8 mouse cellular contexts compared by ENCODE assay signal in genomic region chr7:89338350-89339141, GRCm38 (mm10).
DNase-seq lines count a peak whose midpoint lies in the region; ATAC-seq and TF ChIP-seq lines count a peak whose summit lies in the region.

No protein-coding gene starts in this region.

- H3K9ac ChIP-seq in MEL (ENCODE audit: control insufficient read depth, low read depth, low read length, poor library complexity, severe bottlenecking) = peak overlapping the region; percentile 89
- peak overlapping the region; percentile 71 for H3K9ac ChIP-seq in lung, postnatal 0 days (replicated peaks; ENCODE audit: low read depth)

- peaks cover 0 to 27% of the 10 kb centered on the region in 2 experiments; a peak in 2 of 4 replicates for H3K36me3 ChIP-seq in MEL (ENCODE audit: control insufficient read depth in 1 of 2, insufficient read depth in 2 of 2, low read length in 2 of 2)
- no peaks in the 10 kb centered on the region for H3K36me3 ChIP-seq in hindbrain, embryonic 10.5 days
- no peaks in the 10 kb centered on the region for H3K36me3 ChIP-seq in lung, postnatal 0 days (ENCODE audit: insufficient read depth, low read length)

- TF ChIP-seq EP300 in MEL (IDR thresholded peaks at IDR 0.05; ENCODE audit: low read depth in 1 of 2, low read length in 2 of 2) = no peak
- TF ChIP-seq EP300 in lung, postnatal 0 days (IDR thresholded peaks at IDR 0.05) = no peak

- WGBS in cerebellum, adult 2 months = under 1% methylated on average over 57 of the region's 57 CpGs
- WGBS in hindbrain, embryonic 10.5 days = under 1% methylated on average over 57 of the region's 57 CpGs
- under 1% methylated on average over 50 of the region's 57 CpGs for WGBS in lung, postnatal 0 days

- ATAC-seq in lung, postnatal 0 days = peak; percentile 97

- H3K9me3 ChIP-seq in MEL (replicated peaks; ENCODE audit: insufficient read depth, low read length) = no peaks in the 10 kb centered on the region
- no peaks in the 10 kb centered on the region for H3K9me3 ChIP-seq in hindbrain, embryonic 10.5 days
- no peaks in the 10 kb centered on the region for H3K9me3 ChIP-seq in lung, postnatal 0 days (ENCODE audit: low read length)

- no peak for TF ChIP-seq CTCF in MEL (IDR thresholded peaks at IDR 0.05 in 2 of 3, conservative IDR thresholded peaks at IDR 0.05 in 1 of 3; ENCODE audit: control insufficient read depth in 1 of 3, insufficient read depth in 1 of 3, low read depth in 2 of 3, low read length in 3 of 3, poor library complexity in 1 of 3, severe bottlenecking in 1 of 3)
- no peak for TF ChIP-seq CTCF in cerebellum, adult 2 months (IDR thresholded peaks at IDR 0.05; ENCODE audit: borderline replicate concordance, insufficient read depth, low read depth, low read length)
- no peak for TF ChIP-seq CTCF in lung, postnatal 0 days (IDR thresholded peaks at IDR 0.05)

- H3K4me3 ChIP-seq in MEL (ENCODE audit: control insufficient read depth in 1 of 2, insufficient read depth in 1 of 2, low read depth in 2 of 2, low read length in 2 of 2) = peak overlapping the region; percentile 75 to 97
- peak overlapping the region; percentile 74 for H3K4me3 ChIP-seq in cerebellum, adult 2 months (replicated peaks; ENCODE audit: insufficient read depth, low read depth, low read length)
- H3K4me3 ChIP-seq in hindbrain, embryonic 10.5 days = peak overlapping the region; percentile 94
- peak overlapping the region; percentile 77 for H3K4me3 ChIP-seq in lung, postnatal 0 days (ENCODE audit: low read depth, low read length)

- TF ChIP-seq RAD21 in MEL (IDR thresholded peaks at IDR 0.05; ENCODE audit: low read depth, low read length) = no peak

- peak; percentile 57 to 71; a peak in 3 of 4 replicates for TF ChIP-seq POLR2A in MEL (IDR thresholded peaks at IDR 0.05; ENCODE audit: control insufficient read depth in 1 of 2, insufficient read depth in 1 of 2, low read depth in 1 of 2, low read length in 2 of 2, poor library complexity in 1 of 2)
- peak; percentile 95; the same call in 1 of the 2 replicates for TF ChIP-seq POLR2A in cerebellum, adult 2 months (IDR thresholded peaks at IDR 0.05; ENCODE audit: borderline replicate concordance, insufficient read depth, low read length)

- H3K79me2 ChIP-seq in MEL (ENCODE audit: control insufficient read depth, insufficient read depth, low read length, poor library complexity) = peaks cover 14% of the 10 kb centered on the region

- no peaks in the 10 kb centered on the region for H3K27me3 ChIP-seq in MEL (ENCODE audit: control insufficient read depth in 1 of 2, insufficient read depth in 2 of 2, low read length in 2 of 2)
- H3K27me3 ChIP-seq in cerebellum, adult 2 months (ENCODE audit: control insufficient read depth, insufficient read depth, low read length) = no peaks in the 10 kb centered on the region
- no peaks in the 10 kb centered on the region for H3K27me3 ChIP-seq in hindbrain, embryonic 10.5 days (ENCODE audit: insufficient read depth, poor library complexity, severe bottlenecking)
- no peaks in the 10 kb centered on the region for H3K27me3 ChIP-seq in lung, postnatal 0 days (replicated peaks; ENCODE audit: insufficient read depth, low read length)

- H3K27ac ChIP-seq in MEL (ENCODE audit: control insufficient read depth, low read depth, low read length) = 0 out of 2 replicates have a peak overlapping the region, but pooled peaks have one; percentile 32
- H3K27ac ChIP-seq in cerebellum, adult 2 months (ENCODE audit: insufficient read depth, low read length) = peak overlapping the region; percentile 89
- peak overlapping the region; percentile 96 for H3K27ac ChIP-seq in hindbrain, embryonic 10.5 days
- peak overlapping the region; percentile 64 for H3K27ac ChIP-seq in lung, postnatal 0 days (ENCODE audit: low read length)

- DNase-seq in MEL (ENCODE audit: low read depth, low spot score) = peak; percentile 91
- peak; percentile 95 to 96 for DNase-seq in cerebellum, adult 2 months
- peak; percentile 82 for DNase-seq in forelimb bud, embryonic 11.5 days (ENCODE audit: low read depth, low spot score)
- peak; percentile 89 for DNase-seq in hindbrain, embryonic 10.5 days (ENCODE audit: low spot score)
- peak; percentile 92 for DNase-seq in layer of hippocampus, adult 9-11 months
- DNase-seq in lung, postnatal 0 days (ENCODE audit: low spot score) = peak; percentile 91
- DNase-seq in ovary, postnatal 14 days (ENCODE audit: low spot score) = peak; percentile 83
- peak; percentile 95 for DNase-seq in thymus, postnatal 14 days

- H3K4me2 ChIP-seq in lung, postnatal 0 days (replicated peaks; ENCODE audit: low read depth, low read length) = peak overlapping the region; percentile 90

- peaks cover 12 to 13% of the 10 kb centered on the region in 2 experiments for H3K4me1 ChIP-seq in MEL (ENCODE audit: control insufficient read depth in 1 of 2, insufficient read depth in 2 of 2, low read length in 2 of 2)
- no peaks in the 10 kb centered on the region for H3K4me1 ChIP-seq in cerebellum, adult 2 months (ENCODE audit: control insufficient read depth, insufficient read depth, low read length)
- H3K4me1 ChIP-seq in hindbrain, embryonic 10.5 days (replicated peaks) = peaks cover 25% of the 10 kb centered on the region
- H3K4me1 ChIP-seq in lung, postnatal 0 days (ENCODE audit: insufficient read depth, low read depth, low read length) = peaks cover 7% of the 10 kb centered on the region; the same call in 1 of the 2 replicates

TF ChIP-seq in MEL, 35 proteins besides CTCF, POLR2A, EP300 and RAD21:
- TF ChIP-seq ZC3H11A (IDR thresholded peaks at IDR 0.05; ENCODE audit: low read depth, low read length) = no peak
- peak; percentile 54; the same call in 1 of the 2 replicates for TF ChIP-seq HCFC1 (IDR thresholded peaks at IDR 0.05; ENCODE audit: low read depth, low read length)
- TF ChIP-seq MYB (IDR thresholded peaks at IDR 0.05; ENCODE audit: low read depth, low read length) = no peak
- peak; percentile 43; the same call in 1 of the 2 replicates for TF ChIP-seq MAX (IDR thresholded peaks at IDR 0.05; ENCODE audit: low read length)
- TF ChIP-seq TCF12 (IDR thresholded peaks at IDR 0.05; ENCODE audit: low read depth, low read length) = peak; percentile 61; the same call in 1 of the 2 replicates
- no peak for TF ChIP-seq MAFK (IDR thresholded peaks at IDR 0.05; ENCODE audit: borderline replicate concordance, low read depth, low read length)
- TF ChIP-seq MEF2A (IDR thresholded peaks at IDR 0.05; ENCODE audit: extremely low read depth, insufficient replicate concordance, low read depth, low read length, poor library complexity, severe bottlenecking) = no peak
- TF ChIP-seq USF2 (IDR thresholded peaks at IDR 0.05; ENCODE audit: borderline replicate concordance in 1 of 2, insufficient read depth in 1 of 2, low read depth in 1 of 2, low read length in 2 of 2) = no peak
- peak; percentile 68; the same call in 1 of the 2 replicates for TF ChIP-seq NELFE (IDR thresholded peaks at IDR 0.05; ENCODE audit: low read depth, low read length)
- no peak; the same call in 1 of the 2 replicates for TF ChIP-seq KAT2A (conservative IDR thresholded peaks at IDR 0.05; ENCODE audit: low read depth, low read length)
- no peak for TF ChIP-seq GABPA (IDR thresholded peaks at IDR 0.05; ENCODE audit: low read depth, low read length)
- TF ChIP-seq BHLHE40 (IDR thresholded peaks at IDR 0.05; ENCODE audit: borderline replicate concordance, low read depth, low read length) = no peak
- TF ChIP-seq CHD1 (IDR thresholded peaks at IDR 0.05; ENCODE audit: low read depth, low read length) = no peak
- TF ChIP-seq MXI1 (IDR thresholded peaks at IDR 0.05; ENCODE audit: low read depth, low read length) = peak; percentile 70
- TF ChIP-seq UBTF (IDR thresholded peaks at IDR 0.05; ENCODE audit: borderline replicate concordance, insufficient read depth, low read depth, low read length) = no peak
- no peak for TF ChIP-seq ELF1 (IDR thresholded peaks at IDR 0.05; ENCODE audit: low read depth, low read length)
- TF ChIP-seq ZKSCAN1 (IDR thresholded peaks at IDR 0.05; ENCODE audit: low read depth, low read length) = no peak
- TF ChIP-seq TBP (IDR thresholded peaks at IDR 0.05; ENCODE audit: low read depth, low read length) = no peak
- peak; percentile 77 for TF ChIP-seq NRF1 (IDR thresholded peaks at IDR 0.05; ENCODE audit: insufficient read depth, low read depth, low read length, poor library complexity, severe bottlenecking)
- TF ChIP-seq USF1 (IDR thresholded peaks at IDR 0.05; ENCODE audit: low read depth, low read length) = no peak; the same call in 1 of the 2 replicates

Comparison
In these comparisons a context has a peak if more than half of its experiments do, and no peak if none do; other contexts are left out.
1. Peak in every context shown above with its lines: DNase-seq, ATAC-seq, H3K4me3 ChIP-seq and H3K27ac ChIP-seq.
2. H3K27ac ChIP-seq: peak in every context shown above with its lines; median percentile 96 in hindbrain, embryonic 10.5 days; 89 in cerebellum, adult 2 months; 64 in lung, postnatal 0 days; 32 in MEL.